Mouse (Mus musculus) gastrocnemius, adult 18-20 months (tissue): ENCODE data around the gene Rit1. TPM values are rescaled to one million over a fixed set of nuclear protein-coding genes. Genes with fewer than 3 reads are reported as not detected.
"Not testable (repeated sequence)": the region's sequence is repeated elsewhere in the genome, so short reads cannot be mapped to it uniquely, and the experiment has no call there.

ENCODE experiments used
- DNase-seq: peaks from one replicate; pipeline ENCODE4 v3.0.0; 2021; ENCODE audit warnings: low spot score
- total RNA-seq, 2 experiments: library from RNA; stranded (reverse); gene quantifications; 2 replicates each; pipeline ENCODE4 v1.2.3; 2021

Gene Rit1
- total RNA-seq, 2 experiments from 2014 or later, result 18.0 to 22.4 TPM

DNA sequence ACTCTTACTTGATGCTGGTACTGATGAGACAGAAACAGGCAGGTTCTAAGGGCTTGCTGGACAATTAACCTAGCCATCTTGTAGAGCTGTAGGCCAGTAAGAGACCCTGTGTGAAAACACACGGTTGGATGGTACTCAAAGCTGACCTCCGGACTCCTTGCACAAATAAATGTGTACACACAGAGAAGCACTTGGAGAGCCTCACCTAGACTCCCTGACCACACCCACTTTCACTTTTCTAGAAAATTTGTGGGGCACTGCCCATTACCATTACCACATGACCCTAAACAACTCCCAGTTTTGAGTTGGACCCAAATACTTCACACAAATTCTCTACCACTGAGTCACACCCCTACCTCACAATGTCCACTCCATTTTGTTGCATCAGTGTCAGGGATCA, 19.9 kb downstream of the Rit1 start:
- DNase-seq, result no peak

- DNase-seq, result peak; percentile 62
Measured at GRCm38 (mm10) chr3:88738641-88739040, 22.0 kb downstream of the Rit1 start.

DNA sequence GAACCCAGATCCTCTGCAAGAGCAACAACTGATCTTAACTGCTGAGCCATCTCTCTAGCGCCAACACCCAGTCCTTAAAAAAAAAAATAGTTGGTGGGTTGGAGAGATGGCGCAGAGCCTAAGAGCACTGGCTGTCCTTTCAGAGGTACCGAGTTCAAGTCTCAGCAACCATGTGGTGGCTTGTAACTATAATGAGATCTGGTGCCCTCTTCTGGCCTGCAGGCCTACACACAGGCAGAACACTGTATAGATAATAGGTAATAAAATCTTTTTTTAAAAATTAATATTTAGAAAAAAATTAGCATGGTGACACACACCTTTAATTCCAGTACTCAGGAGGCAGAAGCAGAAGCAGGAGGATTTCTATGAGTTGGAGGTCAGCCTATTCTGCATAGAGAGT, 23.5 kb downstream of the Rit1 start:
- no peak for DNase-seq

DNA sequence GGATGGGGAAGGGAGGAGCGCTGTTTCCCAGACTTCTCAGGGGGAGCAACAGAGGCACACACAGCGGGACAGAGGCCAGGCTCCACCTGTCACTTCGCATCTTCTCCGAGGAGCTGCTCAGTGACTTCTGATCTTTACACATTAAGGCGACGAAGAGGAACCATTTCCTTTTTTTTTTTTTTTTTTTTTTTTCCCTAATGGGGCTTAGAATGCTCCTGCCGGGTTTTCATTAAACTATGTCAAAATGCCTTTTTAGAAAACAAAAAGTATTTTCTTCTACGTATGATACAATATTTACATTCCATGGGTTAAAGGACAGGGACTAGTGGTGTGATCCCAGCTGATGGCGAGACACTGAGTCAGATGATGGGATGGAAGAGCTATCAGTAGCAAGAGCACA, 28.9 kb downstream of the Rit1 start:
- DNase-seq, result no peak

DNA sequence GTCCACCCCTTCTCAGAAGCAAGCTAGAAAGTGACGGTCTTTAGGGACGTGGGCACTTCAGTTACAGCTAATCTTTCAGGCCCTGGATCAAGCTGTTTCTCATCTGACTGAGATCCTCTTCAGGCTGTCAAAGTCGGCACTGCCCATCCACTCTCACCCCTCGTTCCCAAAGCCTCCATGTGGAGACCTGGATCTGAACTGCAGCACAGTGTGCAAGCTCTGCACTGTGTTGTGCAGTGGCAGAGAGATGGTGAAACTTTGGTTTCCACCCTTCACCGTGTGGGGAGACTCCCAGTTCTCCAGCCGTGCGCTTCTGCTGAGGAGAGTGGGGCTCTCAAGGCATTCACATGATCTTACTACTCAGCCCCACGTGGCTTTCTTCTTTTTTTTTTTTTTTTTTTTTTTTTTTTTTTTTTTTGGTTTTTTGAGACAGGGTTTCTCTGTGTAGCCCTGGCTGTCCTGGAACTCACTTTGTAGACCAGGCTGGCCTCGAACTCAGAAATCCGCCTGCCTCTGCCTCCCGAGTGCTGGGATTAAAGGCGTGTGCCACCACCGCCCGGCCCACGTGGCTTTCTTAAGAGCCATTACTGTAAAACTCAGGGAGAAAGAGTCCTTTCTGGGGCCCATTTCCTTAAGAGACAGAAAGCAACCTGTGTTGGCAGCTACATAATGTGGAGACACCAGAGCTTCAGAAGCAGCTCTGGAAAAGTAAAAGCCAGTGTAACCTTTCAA, 29.7 kb downstream of the Rit1 start:
- DNase-seq, result no peak

GRCm38 (mm10) chr3:88746871-88747231, 30.2 kb downstream of the Rit1 start:
- DNase-seq, result no peak

DNA sequence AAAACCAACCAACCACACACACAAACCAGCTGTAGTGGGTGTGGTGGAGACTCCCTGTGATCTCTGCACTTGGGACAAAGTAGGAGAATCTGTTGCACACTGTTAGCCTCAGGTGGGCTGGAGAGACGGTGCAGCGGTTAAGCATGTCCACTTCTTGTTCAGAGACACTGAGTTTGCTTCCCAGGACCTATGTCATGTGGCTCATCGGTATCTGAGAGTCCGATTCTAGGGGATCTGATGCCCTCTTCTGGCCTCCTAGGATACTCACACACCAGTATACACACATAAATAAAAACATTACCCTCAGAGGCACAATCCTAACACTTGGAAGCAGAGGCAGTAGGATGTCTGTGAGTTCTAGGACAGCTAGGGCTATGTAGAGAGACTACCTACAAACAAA, 37.6 kb downstream of the Rit1 start:
- DNase-seq, result no peak

GRCm38 (mm10) chr3:88755541-88755940, 38.9 kb downstream of the Rit1 start:
- no peak for DNase-seq

- DNase-seq, result no peak
Measured at GRCm38 (mm10) chr3:88756276-88756675, 39.6 kb downstream of the Rit1 start.

GRCm38 (mm10) chr3:88758045-88758500, 41.4 kb downstream of the Rit1 start:
- peak; percentile 53 for DNase-seq

DNA sequence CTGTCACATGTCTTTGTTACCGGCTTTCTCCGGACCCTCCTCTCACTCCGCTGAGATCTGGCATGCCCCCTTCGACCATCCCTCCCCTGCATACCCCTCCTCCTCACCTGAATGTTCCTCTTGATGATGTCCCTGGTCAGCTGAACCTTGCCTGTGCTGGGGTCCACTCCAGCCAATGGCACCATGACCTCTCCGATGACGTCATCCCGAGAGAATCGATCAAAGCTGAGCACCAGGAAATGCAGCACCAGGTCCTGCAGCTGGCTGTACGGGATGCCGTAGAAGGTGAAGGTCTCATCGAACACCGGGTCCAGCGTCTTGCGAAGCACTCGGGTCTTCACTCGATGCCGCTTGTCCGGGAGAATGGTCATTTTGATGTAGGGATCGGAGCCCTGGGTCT, 45.0 kb downstream of the Rit1 start:
- DNase-seq, result no peak

- no peak for DNase-seq
Measured at GRCm38 (mm10) chr3:88762401-88762831, 45.8 kb downstream of the Rit1 start.

DNA sequence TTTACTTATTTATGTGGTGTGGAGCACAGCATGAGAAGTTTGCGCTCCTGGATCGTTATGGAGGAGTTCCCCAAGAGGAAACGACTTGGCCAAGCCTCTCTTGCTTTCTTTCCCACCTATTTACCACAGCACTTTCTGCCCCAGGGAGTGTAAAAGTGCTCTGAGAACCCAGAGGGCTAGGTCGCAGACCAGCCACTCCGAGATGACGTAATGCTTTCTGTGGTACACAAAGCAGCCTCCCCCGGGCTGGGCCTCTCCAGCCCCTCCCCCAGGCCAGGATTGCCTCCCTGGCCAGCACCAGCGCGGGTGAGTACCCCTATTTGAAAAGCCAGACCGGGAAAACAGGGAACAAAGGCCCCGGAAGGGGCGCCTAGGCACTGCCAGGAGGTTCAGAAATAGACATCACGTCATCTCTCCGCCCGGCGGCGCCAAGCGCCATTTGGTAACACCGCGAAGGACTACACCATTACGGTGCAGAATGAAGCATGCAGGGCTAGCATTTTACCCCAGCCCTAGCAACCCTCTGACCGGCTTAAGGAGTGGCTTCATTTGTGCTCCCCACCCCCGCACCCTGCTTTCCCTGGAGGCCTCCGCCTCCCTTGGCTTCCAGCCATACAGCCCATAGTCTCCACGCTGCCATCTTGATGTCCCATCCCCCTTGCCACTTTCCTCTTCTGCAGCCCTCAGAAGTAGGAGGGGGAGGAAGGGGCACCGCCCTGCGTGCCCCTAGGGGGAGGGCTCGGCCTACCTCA, 54.7 kb downstream of the Rit1 start:
- DNase-seq, result peak; percentile 30

DNA sequence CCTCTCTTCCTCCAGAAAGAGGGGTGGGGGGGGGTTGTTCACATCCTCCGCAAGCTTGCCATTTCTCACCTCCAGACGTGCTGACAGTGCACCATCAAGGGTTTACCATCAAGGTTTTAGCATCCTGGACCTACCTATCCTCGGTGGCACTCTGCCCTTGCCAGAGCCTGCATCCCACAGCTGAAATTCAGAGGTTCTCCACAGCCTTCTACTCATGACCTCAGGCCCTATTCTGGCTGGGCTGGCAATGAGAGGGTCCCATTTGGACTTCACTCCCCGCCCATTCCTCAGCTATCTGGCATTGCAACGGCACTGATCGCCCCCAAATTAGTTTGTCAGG, 55.3 kb downstream of the Rit1 start:
- DNase-seq, result not testable (repeated sequence)

GRCm38 (mm10) chr3:88772399-88772798, 55.8 kb downstream of the Rit1 start:
- peak; percentile 86 for DNase-seq

DNA sequence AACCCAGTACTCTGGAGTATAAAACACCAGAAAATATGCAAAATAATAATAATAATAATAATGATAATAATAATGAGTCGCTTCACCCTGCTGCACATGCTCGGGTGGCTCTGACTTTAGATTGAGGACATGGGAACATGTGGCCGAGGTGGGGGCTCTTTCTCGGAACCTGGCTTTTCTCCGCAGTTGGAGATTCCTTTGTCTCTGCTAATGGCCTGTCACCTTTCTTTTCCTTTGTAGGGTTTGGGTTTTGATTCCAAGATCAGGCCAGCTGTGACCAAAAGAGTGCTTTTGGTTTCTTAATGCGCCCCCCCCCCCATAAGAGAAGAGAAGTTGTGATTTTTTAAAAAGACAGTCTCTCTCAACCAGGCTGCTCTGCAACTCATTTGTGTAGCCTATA, 56.5 kb downstream of the Rit1 start:
- not testable (repeated sequence) for DNase-seq

GRCm38 (mm10) chr3:88774939-88775841, 58.6 kb downstream of the Rit1 start, which contains the start of gene Syt11:
Syt11 (minus strand) TSS chr3:88775164.
- not testable (repeated sequence) for DNase-seq

Other genes with a start within 250 kb of the Rit1 start
- 10 to 100 TPM; 68.3 to 89.6 TPM for gene Lmna, start 206.9 kb upstream of the Rit1 start, total RNA-seq
- gene Mex3a, start 184.4 kb upstream of the Rit1 start, total RNA-seq, result under 1 TPM; 0.17 to 0.18 TPM
- not detected for gene Rab25, start 168.5 kb upstream of the Rit1 start, total RNA-seq
- 10 to 100 TPM; 90.8 to 95.9 TPM for gene Lamtor2, start 163.8 kb upstream of the Rit1 start, total RNA-seq
- 10 to 100 TPM; 86.3 to 89.9 TPM for gene Ubqln4, start 163.1 kb upstream of the Rit1 start, total RNA-seq
- 10 to 100 TPM; 40.4 to 44.2 TPM for gene Ssr2, start 141.0 kb upstream of the Rit1 start, total RNA-seq
- gene Arhgef2, start 110.9 kb upstream of the Rit1 start, total RNA-seq, result 10 to 100 TPM; 11.5 to 20.0 TPM
- not detected for gene Rxfp4, start 63.7 kb upstream of the Rit1 start, total RNA-seq
- gene Khdc4, start 31.0 kb upstream of the Rit1 start, total RNA-seq, result 10 to 100 TPM; 18.7 to 23.4 TPM
- gene Syt11, start 58.3 kb downstream of the Rit1 start, total RNA-seq, result 1 to 10 TPM; 3.7 to 4.6 TPM
- 10 to 100 TPM; 13.4 to 13.7 TPM for gene Gon4l, start 118.4 kb downstream of the Rit1 start, total RNA-seq
- gene Msto1, start 197.2 kb downstream of the Rit1 start, total RNA-seq, result 1 to 10 TPM; 6.7 to 8.4 TPM
- gene Ash1l, start 233.8 kb downstream of the Rit1 start, total RNA-seq, result 10 to 100 TPM; 31.0 to 33.3 TPM
- 10 to 100 TPM; 64.8 to 74.2 TPM for gene Dap3, start 234.3 kb downstream of the Rit1 start, total RNA-seq